Mouse (Mus musculus) CD8-positive naive resting alpha-beta T cell, adult 57 days (primary cell): ENCODE results near the gene Gm20809. TPM values are rescaled to one million over a fixed set of nuclear protein-coding genes. Genes with fewer than 3 reads are reported as not detected.

Source experiments
- total RNA-seq: library from RNA; stranded (reverse); gene quantifications from one replicate; pipeline ENCODE4 v1.2.4, GENCODE M21; 2023

Gene Gm20809
- not detected for total RNA-seq

GRCm38 (mm10) chrY:24454757-24455156 lies at the start of gene Gm20809:
Gm20809 (plus strand) TSS chrY:24455057.

